Mouse (Mus musculus) lung, postnatal 14 days (tissue): Measurements from ENCODE around the gene Sall4.

Experiments used
- DNase-seq: peaks from one replicate; pipeline ENCODE4 v3.0.0; 2021

Sall4 gene

GRCm38 (mm10) chr2:168742649-168743048 lies 25.1 kb downstream of the Sall4 start:
- DNase-seq: peak; percentile 79

DNA sequence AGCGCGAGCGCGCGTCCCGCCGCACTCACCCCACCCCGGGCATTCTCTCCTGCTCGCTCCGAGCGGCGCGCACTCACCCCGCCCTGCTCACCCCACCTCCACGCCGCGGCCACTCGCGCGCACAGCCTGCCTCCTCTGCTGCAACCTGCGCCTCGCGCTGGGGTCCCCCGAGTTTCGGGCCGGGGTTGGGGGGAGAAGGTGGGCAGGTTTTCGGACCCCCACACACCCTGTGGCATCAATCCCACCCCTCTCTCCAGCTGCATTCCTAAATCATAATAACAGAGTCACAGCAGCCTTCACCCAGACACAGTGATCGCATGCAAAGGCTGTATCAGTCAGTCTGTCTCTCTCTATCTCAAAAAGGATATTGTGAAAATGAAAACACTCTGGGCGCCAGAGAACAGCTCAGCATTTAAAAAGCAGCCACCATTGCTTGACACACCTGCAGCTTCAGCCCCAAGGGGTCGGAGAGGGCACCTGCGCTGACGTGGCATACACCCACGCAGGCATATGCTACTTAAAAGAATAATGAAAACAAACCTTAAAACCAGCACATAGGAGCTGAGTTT lies 25.6 kb downstream of the Sall4 start, which contains the start of gene Atp9a:
Gene Atp9a (minus strand): TSS at position 351 of the 569 bp plus-strand sequence.
- DNase-seq: peak; percentile 59

DNA sequence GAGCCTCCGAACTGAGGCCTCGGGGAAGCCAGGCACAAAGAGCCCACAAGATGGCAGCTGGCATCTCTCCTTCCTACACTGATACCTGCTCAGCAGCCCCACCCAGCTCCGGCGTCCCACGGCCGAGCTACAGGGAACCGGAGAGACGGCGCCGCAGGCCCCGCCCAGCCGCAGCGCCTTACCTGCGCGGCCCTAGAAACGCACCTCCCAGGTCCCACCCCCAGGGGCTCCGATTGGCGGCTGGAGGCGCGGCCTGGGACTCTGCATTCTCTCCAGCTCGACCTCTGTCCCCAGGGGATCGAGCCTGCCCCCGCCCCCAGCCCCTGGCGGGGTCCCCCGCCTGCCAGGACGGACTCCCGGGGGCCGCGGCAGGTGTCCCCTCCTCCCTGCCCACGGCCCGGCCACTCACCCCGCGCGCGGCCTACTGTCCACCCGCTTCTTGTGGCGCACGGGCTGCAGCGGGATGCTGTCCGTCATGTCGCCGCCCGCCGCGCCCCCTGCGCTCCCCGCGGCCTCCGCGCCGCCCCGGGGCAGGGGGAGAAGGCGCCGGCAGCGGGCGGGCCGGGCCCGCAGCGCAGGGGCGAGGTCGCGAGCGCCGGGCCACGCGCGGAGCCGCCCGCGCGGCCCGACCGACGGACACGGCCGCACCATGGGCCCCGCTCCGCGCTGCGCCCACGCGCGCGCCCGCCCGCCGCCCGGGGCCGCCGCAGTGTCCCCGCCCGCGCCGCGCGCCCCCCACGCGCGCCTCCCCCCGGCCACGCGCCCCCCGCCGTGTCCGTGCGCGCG lies 26.3 kb downstream of the Sall4 start:
- DNase-seq: peak; percentile 76

GRCm38 (mm10) chr2:168740496-168740895 lies 27.2 kb downstream of the Sall4 start:
- DNase-seq: no peak

GRCm38 (mm10) chr2:168738854-168739253 lies 28.9 kb downstream of the Sall4 start:
- no peak for DNase-seq

GRCm38 (mm10) chr2:168737878-168738277 lies 29.9 kb downstream of the Sall4 start:
- peak; percentile 34 for DNase-seq

DNA sequence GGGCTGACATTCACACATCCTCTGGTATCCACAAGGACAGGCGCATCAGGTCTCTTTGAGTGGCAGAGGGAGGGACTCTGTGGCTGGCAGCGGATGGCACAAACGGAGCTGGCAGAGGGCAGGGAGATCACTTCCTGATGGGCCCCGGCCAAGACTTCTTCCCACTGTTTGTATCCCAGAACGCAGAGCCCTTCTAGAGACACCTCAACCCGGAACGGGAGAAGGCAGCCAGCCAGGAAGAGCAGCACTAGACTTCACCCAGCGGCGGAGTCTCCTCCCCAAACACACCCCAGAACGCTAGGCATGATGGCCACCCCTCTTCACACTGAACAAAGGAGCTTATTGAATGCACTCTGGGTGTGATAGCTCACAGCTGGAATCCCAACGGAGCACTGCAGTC lies 33.7 kb downstream of the Sall4 start:
- peak; percentile 70 for DNase-seq

DNA sequence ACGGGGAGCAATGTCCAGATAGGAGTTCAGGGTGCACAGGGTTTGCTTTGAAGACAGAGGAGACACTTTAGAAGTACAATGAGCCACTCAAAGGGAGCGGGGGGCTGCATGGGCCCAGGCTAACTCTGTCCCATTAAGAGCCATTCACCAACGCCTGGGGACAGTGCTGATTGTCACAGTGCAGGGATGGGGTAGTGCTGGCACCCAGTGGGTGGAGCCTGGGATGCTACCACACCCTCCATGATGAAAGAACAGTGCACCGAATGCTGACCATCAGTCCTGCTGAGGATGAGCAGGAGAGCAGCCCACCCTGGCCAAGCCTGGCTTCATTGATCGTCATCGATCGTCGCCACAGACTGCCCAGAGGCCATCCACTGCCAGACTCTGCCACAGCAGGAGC lies 36.5 kb downstream of the Sall4 start:
- DNase-seq: no peak

DNA sequence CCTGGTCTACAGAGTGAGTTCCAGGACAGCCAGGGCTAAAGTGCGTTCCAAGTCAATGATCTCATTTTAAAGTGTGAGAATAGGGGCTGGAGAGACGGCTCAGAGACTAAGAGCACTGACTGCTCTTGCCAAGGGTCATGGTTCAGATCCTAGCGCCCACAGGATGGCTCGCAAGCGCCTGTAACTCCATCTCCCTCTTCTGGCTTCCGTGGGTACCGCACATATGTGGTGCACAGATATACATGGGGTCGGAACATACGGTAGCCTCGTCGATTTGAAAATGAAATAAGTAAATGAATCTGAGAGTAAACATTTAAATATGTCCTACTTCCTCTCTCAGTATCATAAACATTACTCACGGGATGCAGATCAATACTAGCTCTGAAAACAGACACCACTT lies 38.0 kb downstream of the Sall4 start:
- DNase-seq: no peak

DNA sequence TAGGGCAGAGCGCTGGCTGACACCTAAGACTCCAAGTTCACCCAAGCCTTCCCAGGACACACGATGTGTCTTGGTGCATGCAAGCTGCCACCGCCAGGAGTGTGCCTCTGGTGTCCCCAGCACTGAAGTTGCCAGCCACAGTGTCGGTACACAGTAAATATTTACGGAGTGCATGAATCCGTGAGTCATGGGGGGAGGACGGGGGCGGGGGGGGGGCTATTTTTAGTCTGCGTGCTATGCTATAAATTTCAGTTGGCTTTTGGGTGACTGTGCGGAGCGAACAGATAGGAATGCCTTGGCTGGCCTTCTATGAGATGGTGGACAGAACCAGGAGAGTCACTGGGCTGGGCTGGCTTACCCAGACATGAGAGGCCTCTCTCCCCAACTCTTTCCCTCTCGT lies 39.7 kb downstream of the Sall4 start:
- no peak for DNase-seq

DNA sequence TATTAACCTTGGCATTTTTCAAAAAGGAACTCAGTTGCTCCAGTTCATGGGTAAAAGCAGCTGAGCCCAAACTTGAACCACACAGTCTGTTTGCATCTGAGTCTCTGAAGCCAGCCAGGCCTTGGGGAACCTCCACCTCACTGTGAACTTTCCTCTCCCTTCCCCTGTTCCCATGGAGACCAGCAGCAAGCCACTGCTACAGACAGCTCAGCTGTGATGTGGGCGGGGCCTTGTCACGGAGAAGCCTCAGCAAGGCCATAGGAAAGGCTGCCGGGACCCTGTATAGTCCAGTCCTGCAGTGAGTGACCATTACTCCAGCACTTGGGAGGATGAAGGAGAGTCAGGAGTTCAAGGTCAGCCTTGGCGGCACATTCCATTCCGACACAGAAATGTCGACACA lies 41.7 kb downstream of the Sall4 start:
- no peak for DNase-seq

DNA sequence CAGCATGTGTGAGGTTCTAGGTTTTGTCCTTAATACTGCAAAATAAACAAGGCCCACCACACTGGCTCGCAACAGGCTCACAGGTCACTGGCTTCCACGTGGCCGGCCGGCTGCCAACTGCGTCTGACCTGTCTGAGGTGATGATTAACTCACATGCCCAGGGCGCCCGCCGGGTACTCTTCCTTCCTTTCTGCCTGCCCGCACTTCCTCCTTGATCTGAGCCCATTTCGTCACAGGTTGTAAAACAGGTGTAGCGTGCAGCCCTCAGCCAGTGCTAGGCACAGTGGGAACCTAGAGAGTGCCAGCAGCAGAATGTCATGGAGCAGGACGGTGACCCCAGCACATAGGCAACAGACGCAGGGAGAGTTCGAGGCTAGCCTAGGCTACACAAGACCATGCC lies 46.4 kb downstream of the Sall4 start:
- peak; percentile 23 for DNase-seq

DNA sequence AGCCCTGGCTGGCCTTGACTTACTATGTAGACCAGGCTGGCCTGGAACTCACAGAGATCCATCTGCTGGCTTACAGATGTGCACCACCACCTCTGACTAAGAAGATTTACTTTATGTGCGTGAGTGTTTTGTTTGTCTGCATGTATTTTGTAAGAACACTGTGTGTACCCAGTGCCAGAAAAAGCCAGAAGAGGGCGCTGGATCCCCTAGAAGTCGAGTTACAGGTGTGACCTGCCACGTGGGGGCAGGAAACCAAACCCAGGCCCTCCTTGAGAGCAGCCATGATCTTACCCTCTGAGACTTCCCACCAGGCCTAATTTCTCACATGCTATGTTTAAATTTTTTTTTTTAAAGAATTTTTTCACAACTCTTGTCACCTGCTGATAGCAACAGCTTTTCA lies 48.0 kb downstream of the Sall4 start:
- no peak for DNase-seq

DNA sequence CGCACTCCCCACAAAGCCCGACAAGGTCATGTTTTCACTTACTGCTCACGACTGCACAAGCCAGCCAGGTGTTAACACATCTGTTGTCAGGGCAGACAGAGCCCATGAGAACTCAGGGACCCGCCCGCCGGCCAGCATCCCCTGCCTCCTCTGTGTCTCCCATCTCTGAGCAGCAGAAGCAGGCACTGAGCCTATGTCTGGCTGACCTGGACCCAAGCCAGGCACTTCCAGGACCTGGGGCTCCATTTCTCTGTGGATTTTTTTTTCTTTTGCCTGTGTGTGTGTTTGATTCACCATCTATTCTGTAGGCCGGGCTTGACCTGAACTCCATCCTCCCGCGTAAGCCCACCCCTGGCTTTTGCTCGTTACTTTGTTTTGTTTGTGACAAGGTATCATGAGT lies 49.0 kb downstream of the Sall4 start:
- DNase-seq: no peak

GRCm38 (mm10) chr2:168718267-168718666 lies 49.5 kb downstream of the Sall4 start:
- no peak for DNase-seq

GRCm38 (mm10) chr2:168712199-168713176 lies 55.3 kb downstream of the Sall4 start:
- DNase-seq: no peak

- no peak for DNase-seq
Measured at GRCm38 (mm10) chr2:168710979-168711378, 56.8 kb downstream of the Sall4 start.

DNA sequence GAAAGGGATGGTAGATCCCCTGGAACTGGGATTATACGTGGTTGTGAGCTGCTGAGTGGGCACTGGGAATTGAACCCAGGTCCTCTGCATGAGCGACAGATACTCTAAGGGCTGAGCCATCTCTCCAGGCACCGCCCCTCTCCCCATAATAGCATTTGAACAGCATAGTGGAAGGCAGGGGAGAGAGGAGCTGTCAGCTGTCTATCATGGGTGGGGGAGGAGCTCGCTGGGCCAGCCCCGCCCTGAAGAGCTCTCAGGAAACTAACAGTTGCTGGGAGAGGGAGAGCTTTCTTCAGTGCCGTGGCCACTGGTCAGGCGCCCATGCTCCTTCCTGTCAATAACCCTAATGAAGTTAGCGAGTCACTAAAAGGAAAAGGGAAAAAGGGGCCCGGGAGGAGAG lies 60.0 kb downstream of the Sall4 start:
- no peak for DNase-seq

GRCm38 (mm10) chr2:168702266-168702665 lies 65.5 kb downstream of the Sall4 start:
- DNase-seq: no peak
